Mouse (Mus musculus): ENCODE data around the gene Cd36.

- TF ChIP-seq POLR2A (IDR thresholded peaks at IDR 0.05; ENCODE audit: low read depth, low read length): no peak
- no peak for TF ChIP-seq CTCF (IDR thresholded peaks at IDR 0.05; ENCODE audit: extremely low read depth, insufficient read depth, insufficient read length, insufficient replicate concordance)
Measured at GRCm38 (mm10) chr5:17848733-17849132, 39.9 kb downstream of the Cd36 start.

Data from spleen, adult 2 months (tissue).